Mouse (Mus musculus) stomach, embryonic 15.5 days (tissue): ENCODE data around the gene Ninj2. TPM values are rescaled to one million over a fixed set of nuclear protein-coding genes. Genes with fewer than 3 reads are reported as not detected.

Source experiments
- ATAC-seq: fragments of 200-750 bp; cut with Nextera tagmentation; 2 replicates; pipeline ENCODE4 v1.8.0; 2017; ENCODE audit warnings: low read depth, moderate number of reproducible peaks, moderate TSS enrichment; ENCODE audit not compliant: insufficient read depth, low FRiP score
- H3K27ac ChIP-seq: fragments of 300-500 bp; sonication (generic); 2 replicates; pipeline ENCODE4 v1.5.1; 2015; ENCODE audit warnings: mild to moderate bottlenecking, inconsistent platforms
- H3K27me3 ChIP-seq: fragments of 300-500 bp; sonication (generic); replicated peaks from 2 replicates; pipeline ENCODE4 v1.6.1; 2015; ENCODE audit warnings: inconsistent platforms
- H3K36me3 ChIP-seq: fragments of 300-500 bp; sonication (generic); 2 replicates; pipeline ENCODE4 v1.6.1; 2015; ENCODE audit warnings: inconsistent platforms
- H3K4me1 ChIP-seq: fragments of 300-500 bp; sonication (generic); 2 replicates; pipeline ENCODE4 v1.6.1; 2015; ENCODE audit warnings: inconsistent platforms
- H3K4me2 ChIP-seq: fragments of 300-500 bp; sonication (generic); 2 replicates; pipeline ENCODE4 v1.6.1; 2015; ENCODE audit warnings: mild to moderate bottlenecking, inconsistent platforms
- H3K4me3 ChIP-seq: fragments of 300-500 bp; sonication (generic); replicated peaks from 2 replicates; pipeline ENCODE4 v1.5.1; 2015; ENCODE audit warnings: inconsistent platforms
- H3K9ac ChIP-seq: fragments of 300-500 bp; sonication (generic); 2 replicates; pipeline ENCODE4 v1.6.1; 2015; ENCODE audit warnings: inconsistent platforms
- H3K9me3 ChIP-seq: fragments of 300-500 bp; sonication (generic); 2 replicates; pipeline ENCODE4 v1.6.1; 2016; ENCODE audit warnings: inconsistent platforms
- WGBS: fragments of 180-500 bp; shearing (Covaris S2); methylation state at CpG from one replicate; pipeline ENCODE4 v1.1.7; 2015; 5-methylcytosine and 5-hydroxymethylcytosine counted together
- polyA plus RNA-seq: library from polyadenylated mRNA; unstranded; fragments of >200 nt; fragmentation: Nextera tagmentation; extraction: Ambion mirVana; gene quantifications from 2 replicates; pipeline ENCODE4 v1.2.1, GENCODE M21; 2015

The Ninj2 gene
- polyA plus RNA-seq, 1 experiment from 2014 or later, result not detected

- no peak for ATAC-seq
- Histone ChIP-seq H3K9me3 (no peaks in the 10 kb centered on the region), H3K4me2 (no peak overlapping the region), H3K27me3 (no peaks in the 10 kb centered on the region), H3K36me3 (no peaks in the 10 kb centered on the region), H3K9ac (no peak overlapping the region), H3K4me3 (no peak overlapping the region), H3K27ac (no peak overlapping the region), H3K4me1 (peaks cover 4% of the 10 kb centered on the region; the same call in 1 of the 2 replicates)
- 87% methylated on average over 8 of the region's 8 CpGs for WGBS
These were observed 54.3 kb downstream of the Ninj2 start for GRCm38 (mm10) chr6:120147411-120147810.

GRCm38 (mm10) chr6:120148716-120149392 lies 55.7 kb downstream of the Ninj2 start:
- Histone ChIP-seq H3K27me3 (no peaks in the 10 kb centered on the region), H3K4me3 (no peak overlapping the region), H3K4me1 (peaks cover 4% of the 10 kb centered on the region; the same call in 1 of the 2 replicates), H3K4me2 (no peak overlapping the region), H3K9ac (no peak overlapping the region), H3K27ac (no peak overlapping the region), H3K36me3 (no peaks in the 10 kb centered on the region), H3K9me3 (no peaks in the 10 kb centered on the region)
- no peak for ATAC-seq
- 69% methylated on average over 12 of the region's 12 CpGs for WGBS

- H3K4me2 ChIP-seq, result no peak overlapping the region
- no peak overlapping the region for H3K4me3 ChIP-seq
- no peaks in the 10 kb centered on the region for H3K27me3 ChIP-seq
- H3K27ac ChIP-seq, result no peak overlapping the region
- H3K4me1 ChIP-seq, result peaks cover 4% of the 10 kb centered on the region; the same call in 1 of the 2 replicates
- 68% methylated on average over 12 of the region's 12 CpGs for WGBS
- no peaks in the 10 kb centered on the region for H3K9me3 ChIP-seq
- no peaks in the 10 kb centered on the region for H3K36me3 ChIP-seq
- H3K9ac ChIP-seq, result no peak overlapping the region
- no peak for ATAC-seq
These were observed 56.4 kb downstream of the Ninj2 start for GRCm38 (mm10) chr6:120149458-120150120.

- 71% methylated on average over 3 of the region's 3 CpGs for WGBS
- Histone ChIP-seq H3K9me3 (no peaks in the 10 kb centered on the region), H3K4me2 (no peak overlapping the region), H3K36me3 (no peaks in the 10 kb centered on the region), H3K27me3 (no peaks in the 10 kb centered on the region), H3K4me3 (no peak overlapping the region), H3K9ac (no peak overlapping the region), H3K4me1 (peaks cover 4% of the 10 kb centered on the region; the same call in 1 of the 2 replicates), H3K27ac (no peak overlapping the region)
- no peak for ATAC-seq
These were observed 57.1 kb downstream of the Ninj2 start for GRCm38 (mm10) chr6:120150206-120150605.

GRCm38 (mm10) chr6:120151616-120152053 lies 58.5 kb downstream of the Ninj2 start:
- no peak overlapping the region for H3K4me3 ChIP-seq
- H3K4me1 ChIP-seq, result no peaks in the 10 kb centered on the region
- no peaks in the 10 kb centered on the region for H3K9me3 ChIP-seq
- no peak for ATAC-seq
- H3K27ac ChIP-seq, result no peak overlapping the region
- no peaks in the 10 kb centered on the region for H3K27me3 ChIP-seq
- WGBS, result 65% methylated on average over 3 of the region's 3 CpGs
- no peaks in the 10 kb centered on the region for H3K36me3 ChIP-seq
- no peak overlapping the region for H3K4me2 ChIP-seq
- H3K9ac ChIP-seq, result no peak overlapping the region

- no peak overlapping the region for H3K4me2 ChIP-seq
- no peak overlapping the region for H3K9ac ChIP-seq
- H3K9me3 ChIP-seq, result no peaks in the 10 kb centered on the region
- WGBS, result 74% methylated on average over 25 of the region's 26 CpGs
- no peak overlapping the region for H3K4me3 ChIP-seq
- H3K27me3 ChIP-seq, result no peaks in the 10 kb centered on the region
- H3K36me3 ChIP-seq, result no peaks in the 10 kb centered on the region
- H3K27ac ChIP-seq, result no peak overlapping the region
- no peaks in the 10 kb centered on the region for H3K4me1 ChIP-seq
- no peak for ATAC-seq
These were observed 59.9 kb downstream of the Ninj2 start for GRCm38 (mm10) chr6:120152739-120153696.

- no peak overlapping the region for H3K27ac ChIP-seq
- 68% methylated on average over 5 of the region's 5 CpGs for WGBS
- peaks cover 8% of the 10 kb centered on the region; the same call in 1 of the 2 replicates for H3K4me1 ChIP-seq
- ATAC-seq, result no peak
- H3K9ac ChIP-seq, result no peak overlapping the region
- no peak overlapping the region for H3K4me2 ChIP-seq
- no peaks in the 10 kb centered on the region for H3K36me3 ChIP-seq
- no peaks in the 10 kb centered on the region for H3K9me3 ChIP-seq
- H3K27me3 ChIP-seq, result no peaks in the 10 kb centered on the region
- H3K4me3 ChIP-seq, result no peak overlapping the region
These were observed 61.6 kb downstream of the Ninj2 start for GRCm38 (mm10) chr6:120154526-120155309.

- WGBS, result 81% methylated on average over 4 of the region's 4 CpGs
- no peak for ATAC-seq
- Histone ChIP-seq H3K4me3 (no peak overlapping the region), H3K9ac (no peak overlapping the region), H3K27ac (no peak overlapping the region), H3K36me3 (no peaks in the 10 kb centered on the region), H3K4me1 (peaks cover 11% of the 10 kb centered on the region; the same call in 1 of the 2 replicates), H3K27me3 (no peaks in the 10 kb centered on the region), H3K4me2 (no peak overlapping the region), H3K9me3 (no peaks in the 10 kb centered on the region)
These were observed 62.4 kb downstream of the Ninj2 start for GRCm38 (mm10) chr6:120155510-120155909.

- no peak for ATAC-seq
- H3K4me2 ChIP-seq, result no peak overlapping the region
- no peaks in the 10 kb centered on the region for H3K27me3 ChIP-seq
- no peak overlapping the region for H3K27ac ChIP-seq
- no peaks in the 10 kb centered on the region for H3K9me3 ChIP-seq
- H3K4me1 ChIP-seq, result peaks cover 11% of the 10 kb centered on the region; the same call in 1 of the 2 replicates
- no peak overlapping the region for H3K9ac ChIP-seq
- WGBS, result 70% methylated on average over 6 of the region's 6 CpGs
- H3K36me3 ChIP-seq, result no peaks in the 10 kb centered on the region
- no peak overlapping the region for H3K4me3 ChIP-seq
These were observed 64.3 kb downstream of the Ninj2 start for GRCm38 (mm10) chr6:120157479-120157878.

GRCm38 (mm10) chr6:120159133-120159901 lies 66.2 kb downstream of the Ninj2 start:
- no peak overlapping the region for H3K4me3 ChIP-seq
- no peaks in the 10 kb centered on the region for H3K9me3 ChIP-seq
- no peak overlapping the region for H3K4me2 ChIP-seq
- WGBS, result 41% methylated on average over 9 of the region's 9 CpGs
- ATAC-seq, result peak; percentile 54; the same call in 1 of the 2 replicates
- no peak overlapping the region for H3K9ac ChIP-seq
- H3K27ac ChIP-seq, result peak overlapping the region; percentile 17
- no peaks in the 10 kb centered on the region for H3K36me3 ChIP-seq
- peaks cover 11% of the 10 kb centered on the region; the same call in 1 of the 2 replicates for H3K4me1 ChIP-seq
- H3K27me3 ChIP-seq, result no peaks in the 10 kb centered on the region
